Mouse (Mus musculus): ENCODE data around the gene Cox6a1. TPM values are rescaled to one million over a fixed set of nuclear protein-coding genes. Genes with fewer than 3 reads are reported as not detected.
"Not testable (repeated sequence)": the region's sequence is repeated elsewhere in the genome, so short reads cannot be mapped to it uniquely, and the experiment has no call there.

Cox6a1 gene
- polyA plus RNA-seq, 1 experiment from 2014 or later = 1,178 TPM

GRCm38 (mm10) chr5:115317645-115318328, 31.0 kb downstream of the Cox6a1 start:
- Histone ChIP-seq H3K4me2 (ENCODE audit: low read length) (peak overlapping the region; percentile 3), H3K9ac (ENCODE audit: low read length) (0 out of 2 replicates have a peak overlapping the region, but pooled peaks have one; percentile 2), H3K9me3 (ENCODE audit: control insufficient read depth, low read length) (no peaks in the 10 kb centered on the region), H3K27ac (ENCODE audit: low read depth) (peak overlapping the region; percentile 92), H3K4me3 (ENCODE audit: low read depth, low read length) (no peak overlapping the region), H3K27me3 (replicated peaks; ENCODE audit: control insufficient read depth, insufficient read depth, low read length) (no peaks in the 10 kb centered on the region), H3K4me1 (replicated peaks; ENCODE audit: control insufficient read depth, insufficient read depth, low read length) (peaks cover 33% of the 10 kb centered on the region), H3K36me3 (ENCODE audit: control insufficient read depth, insufficient read depth, low read length) (no peaks in the 10 kb centered on the region)
- DNase-seq (ENCODE audit: low spot score) (peak; percentile 69), ATAC-seq (replicated peaks; ENCODE audit: low FRiP score, low TSS enrichment, low read depth) (peak; percentile 59)
- 6% methylated on average over 10 of the region's 10 CpGs for WGBS

DNA sequence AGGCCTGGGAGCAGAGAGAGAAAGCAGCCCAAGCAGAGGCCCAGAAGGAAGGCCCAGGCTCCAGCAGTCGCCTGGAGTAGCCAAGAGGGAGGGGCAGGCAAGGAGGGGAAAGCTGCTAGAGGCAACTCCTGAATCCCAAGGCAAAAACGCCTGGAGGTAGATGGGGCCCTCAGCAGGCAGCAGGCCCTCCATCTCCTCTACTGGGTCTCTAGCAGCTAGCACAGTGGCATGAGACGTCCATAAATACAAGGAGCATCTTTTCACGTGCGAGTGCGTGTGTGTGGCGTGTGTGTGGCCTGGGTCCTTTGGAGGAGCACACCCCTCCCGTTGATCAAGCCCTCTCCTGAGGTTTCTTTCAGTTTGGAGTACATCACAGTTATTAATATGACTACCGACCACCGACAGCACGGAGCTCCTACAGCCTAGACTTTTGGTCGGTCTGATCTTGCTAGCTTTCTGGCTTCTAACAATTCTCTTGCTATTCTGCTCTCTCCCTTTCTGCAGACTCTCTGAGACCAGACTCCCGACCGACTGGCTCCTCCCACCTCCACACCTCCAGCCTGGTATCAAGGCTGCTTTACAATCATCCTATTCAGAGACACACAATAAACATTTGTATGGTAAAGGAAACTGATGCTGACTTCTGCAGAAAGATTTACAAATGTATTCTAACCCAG, 31.7 kb downstream of the Cox6a1 start:
- Histone ChIP-seq H3K27ac (ENCODE audit: low read depth) (peak overlapping the region; percentile 92), H3K9ac (ENCODE audit: low read length) (peak overlapping the region; percentile 27; the same call in 1 of the 2 replicates), H3K9me3 (ENCODE audit: control insufficient read depth, low read length) (no peaks in the 10 kb centered on the region), H3K4me3 (ENCODE audit: low read depth, low read length) (no peak overlapping the region), H3K4me2 (ENCODE audit: low read length) (peak overlapping the region; percentile 3), H3K36me3 (ENCODE audit: control insufficient read depth, insufficient read depth, low read length) (no peaks in the 10 kb centered on the region), H3K27me3 (replicated peaks; ENCODE audit: control insufficient read depth, insufficient read depth, low read length) (no peaks in the 10 kb centered on the region), H3K4me1 (replicated peaks; ENCODE audit: control insufficient read depth, insufficient read depth, low read length) (peaks cover 35% of the 10 kb centered on the region)
- DNase-seq (ENCODE audit: low spot score) (peak; percentile 69), ATAC-seq (replicated peaks; ENCODE audit: low FRiP score, low TSS enrichment, low read depth) (no peak)
- 9% methylated on average over 14 of the region's 14 CpGs for WGBS

GRCm38 (mm10) chr5:115313668-115313943, 35.2 kb downstream of the Cox6a1 start:
- DNase-seq (ENCODE audit: low spot score) = no peak
- 44% methylated on average over 5 of the region's 5 CpGs for WGBS

DNA sequence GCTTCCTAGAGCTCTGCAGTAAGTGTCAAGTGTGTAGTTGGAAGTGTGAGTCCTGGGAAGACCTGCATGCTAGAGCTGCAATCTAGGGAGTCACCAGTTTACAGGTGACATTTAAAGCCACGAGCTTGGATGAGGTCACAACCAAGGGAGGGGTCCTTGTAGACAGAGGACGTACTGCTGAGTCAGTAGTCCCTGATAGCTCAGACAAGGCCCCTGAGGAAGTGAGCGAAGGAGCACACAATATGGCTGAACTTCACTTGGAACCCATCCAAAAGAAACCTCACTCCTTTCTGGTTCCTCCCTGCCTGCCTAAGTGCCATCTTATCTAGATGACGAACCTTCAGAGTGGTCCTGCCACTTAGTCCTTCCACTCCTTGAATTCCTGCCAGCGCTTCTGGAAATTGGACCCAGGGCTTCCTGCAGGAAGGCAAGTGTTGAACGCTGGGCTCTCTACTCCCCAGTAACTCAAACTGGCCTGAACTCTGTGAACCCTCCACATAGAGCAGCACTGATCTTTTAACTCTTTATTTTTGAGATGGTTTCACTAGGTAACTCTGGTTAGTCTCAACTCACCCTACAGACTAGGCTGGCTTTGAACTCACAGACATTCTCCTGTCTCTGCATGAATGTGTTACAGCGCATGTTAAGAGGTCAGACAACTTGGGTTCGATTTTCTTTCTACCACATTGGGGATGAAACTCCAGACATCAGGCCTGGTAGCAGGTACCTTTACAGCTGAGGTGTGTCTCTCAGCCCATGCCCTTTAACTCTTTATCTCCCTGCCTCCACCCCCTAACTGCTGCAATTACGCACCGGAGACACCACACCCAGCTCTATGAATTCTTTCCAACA, 35.7 kb downstream of the Cox6a1 start:
- ATAC-seq (replicated peaks; ENCODE audit: low FRiP score, low TSS enrichment, low read depth) = no peak
- Histone ChIP-seq H3K36me3 (ENCODE audit: control insufficient read depth, insufficient read depth, low read length) (no peaks in the 10 kb centered on the region), H3K9ac (ENCODE audit: low read length) (no peak overlapping the region), H3K4me1 (replicated peaks; ENCODE audit: control insufficient read depth, insufficient read depth, low read length) (peaks cover 22% of the 10 kb centered on the region), H3K9me3 (ENCODE audit: control insufficient read depth, low read length) (no peaks in the 10 kb centered on the region), H3K4me3 (ENCODE audit: low read depth, low read length) (no peak overlapping the region), H3K27ac (ENCODE audit: low read depth) (no peak overlapping the region), H3K27me3 (replicated peaks; ENCODE audit: control insufficient read depth, insufficient read depth, low read length) (no peaks in the 10 kb centered on the region), H3K4me2 (ENCODE audit: low read length) (no peak overlapping the region)
- WGBS = 51% methylated on average over 10 of the region's 10 CpGs
- DNase-seq (ENCODE audit: low spot score) = no peak

More at GRCm38 (mm10) chr5:115313668-115313943, 35.2 kb downstream of the Cox6a1 start:
- no peak overlapping the region for H3K9ac ChIP-seq (ENCODE audit: low read length)
- H3K27me3 ChIP-seq (replicated peaks; ENCODE audit: control insufficient read depth, insufficient read depth, low read length) = no peaks in the 10 kb centered on the region
- H3K36me3 ChIP-seq (ENCODE audit: control insufficient read depth, insufficient read depth, low read length) = no peaks in the 10 kb centered on the region
- H3K9me3 ChIP-seq (ENCODE audit: control insufficient read depth, low read length) = no peaks in the 10 kb centered on the region
- peaks cover 27% of the 10 kb centered on the region for H3K4me1 ChIP-seq (replicated peaks; ENCODE audit: control insufficient read depth, insufficient read depth, low read length)
- H3K4me3 ChIP-seq (ENCODE audit: low read depth, low read length) = no peak overlapping the region
- no peak for ATAC-seq (replicated peaks; ENCODE audit: low FRiP score, low TSS enrichment, low read depth)
- no peak overlapping the region for H3K27ac ChIP-seq (ENCODE audit: low read depth)
- H3K4me2 ChIP-seq (ENCODE audit: low read length) = no peak overlapping the region

- Histone ChIP-seq H3K4me2 (ENCODE audit: low read length) (no peak overlapping the region), H3K27ac (ENCODE audit: low read depth) (no peak overlapping the region), H3K27me3 (replicated peaks; ENCODE audit: control insufficient read depth, insufficient read depth, low read length) (no peaks in the 10 kb centered on the region), H3K36me3 (ENCODE audit: control insufficient read depth, insufficient read depth, low read length) (no peaks in the 10 kb centered on the region), H3K9me3 (ENCODE audit: control insufficient read depth, low read length) (no peaks in the 10 kb centered on the region), H3K4me1 (replicated peaks; ENCODE audit: control insufficient read depth, insufficient read depth, low read length) (peaks cover 15% of the 10 kb centered on the region), H3K4me3 (ENCODE audit: low read depth, low read length) (no peak overlapping the region), H3K9ac (ENCODE audit: low read length) (no peak overlapping the region)
- ATAC-seq (replicated peaks; ENCODE audit: low FRiP score, low TSS enrichment, low read depth) = no peak
- WGBS = 74% methylated on average over 4 of the region's 4 CpGs
- no peak for DNase-seq (ENCODE audit: low spot score)
Measured at GRCm38 (mm10) chr5:115312354-115312753, 36.4 kb downstream of the Cox6a1 start.

DNA sequence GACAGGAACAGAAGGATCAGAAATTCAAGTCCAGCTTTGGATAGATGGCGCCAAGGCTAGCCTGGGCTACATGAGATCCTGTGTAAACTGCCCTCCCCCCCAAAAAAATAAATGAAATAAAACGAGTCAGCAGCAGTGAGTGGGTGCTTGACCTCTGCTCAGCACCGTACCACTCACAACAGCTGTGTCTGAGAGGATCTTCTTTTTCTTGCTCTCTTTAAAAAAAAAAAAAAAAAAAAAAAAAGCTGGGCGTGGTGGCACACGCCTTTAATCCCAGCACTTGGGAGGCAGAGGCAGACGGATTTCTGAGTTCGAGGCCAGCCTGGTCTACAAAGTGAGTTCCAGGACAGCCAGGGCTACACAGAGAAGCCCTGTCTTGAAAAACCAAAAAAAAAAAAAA, 46.6 kb downstream of the Cox6a1 start:
- H3K27ac ChIP-seq (ENCODE audit: low read depth); H3K9ac ChIP-seq (ENCODE audit: low read length); H3K9me3 ChIP-seq (ENCODE audit: control insufficient read depth, low read length); DNase-seq (ENCODE audit: low spot score); H3K27me3 ChIP-seq (replicated peaks; ENCODE audit: control insufficient read depth, insufficient read depth, low read length); H3K4me3 ChIP-seq (ENCODE audit: low read depth, low read length); H3K4me2 ChIP-seq (ENCODE audit: low read length); ATAC-seq (replicated peaks; ENCODE audit: low FRiP score, low TSS enrichment, low read depth): not testable (repeated sequence)
- H3K4me1 ChIP-seq (replicated peaks; ENCODE audit: control insufficient read depth, insufficient read depth, low read length) = peaks cover 22% of the 10 kb centered on the region
- peaks cover 22% of the 10 kb centered on the region for H3K36me3 ChIP-seq (ENCODE audit: control insufficient read depth, insufficient read depth, low read length)
- WGBS = 73% methylated on average over 4 of the region's 7 CpGs

DNA sequence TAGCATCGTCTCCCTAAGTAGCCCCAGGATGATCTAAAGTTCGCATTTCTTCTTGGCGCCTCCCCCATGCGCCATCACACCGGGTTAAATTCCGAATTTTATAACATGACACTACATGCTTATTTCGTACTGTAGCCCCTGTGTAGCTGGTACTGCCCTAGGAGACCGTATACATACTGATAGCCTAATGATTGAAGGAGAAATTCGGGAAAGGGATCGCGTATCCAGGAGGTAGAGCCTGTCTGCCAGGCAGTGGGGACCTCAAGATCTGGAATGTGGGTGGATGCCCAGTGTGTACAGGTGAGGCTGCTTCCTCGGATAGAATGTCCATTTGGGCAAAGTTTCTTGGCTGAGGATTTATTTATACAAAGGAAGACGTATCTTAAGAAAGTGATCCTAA, 47.2 kb downstream of the Cox6a1 start:
- DNase-seq (ENCODE audit: low spot score) (no peak), ATAC-seq (replicated peaks; ENCODE audit: low FRiP score, low TSS enrichment, low read depth) (no peak)
- peak overlapping the region; percentile 92 for H3K4me3 ChIP-seq (ENCODE audit: low read depth, low read length)
- H3K27ac ChIP-seq (ENCODE audit: low read depth) = peak overlapping the region; percentile 49; the same call in 1 of the 2 replicates
- no peaks in the 10 kb centered on the region for H3K27me3 ChIP-seq (replicated peaks; ENCODE audit: control insufficient read depth, insufficient read depth, low read length)
- no peaks in the 10 kb centered on the region for H3K9me3 ChIP-seq (ENCODE audit: control insufficient read depth, low read length)
- peaks cover 27% of the 10 kb centered on the region for H3K36me3 ChIP-seq (ENCODE audit: control insufficient read depth, insufficient read depth, low read length)
- peaks cover 22% of the 10 kb centered on the region for H3K4me1 ChIP-seq (replicated peaks; ENCODE audit: control insufficient read depth, insufficient read depth, low read length)
- H3K4me2 ChIP-seq (ENCODE audit: low read length) = peak overlapping the region; percentile 66
- H3K9ac ChIP-seq (ENCODE audit: low read length) = peak overlapping the region; percentile 42
- 19% methylated on average over 13 of the region's 13 CpGs for WGBS

DNA sequence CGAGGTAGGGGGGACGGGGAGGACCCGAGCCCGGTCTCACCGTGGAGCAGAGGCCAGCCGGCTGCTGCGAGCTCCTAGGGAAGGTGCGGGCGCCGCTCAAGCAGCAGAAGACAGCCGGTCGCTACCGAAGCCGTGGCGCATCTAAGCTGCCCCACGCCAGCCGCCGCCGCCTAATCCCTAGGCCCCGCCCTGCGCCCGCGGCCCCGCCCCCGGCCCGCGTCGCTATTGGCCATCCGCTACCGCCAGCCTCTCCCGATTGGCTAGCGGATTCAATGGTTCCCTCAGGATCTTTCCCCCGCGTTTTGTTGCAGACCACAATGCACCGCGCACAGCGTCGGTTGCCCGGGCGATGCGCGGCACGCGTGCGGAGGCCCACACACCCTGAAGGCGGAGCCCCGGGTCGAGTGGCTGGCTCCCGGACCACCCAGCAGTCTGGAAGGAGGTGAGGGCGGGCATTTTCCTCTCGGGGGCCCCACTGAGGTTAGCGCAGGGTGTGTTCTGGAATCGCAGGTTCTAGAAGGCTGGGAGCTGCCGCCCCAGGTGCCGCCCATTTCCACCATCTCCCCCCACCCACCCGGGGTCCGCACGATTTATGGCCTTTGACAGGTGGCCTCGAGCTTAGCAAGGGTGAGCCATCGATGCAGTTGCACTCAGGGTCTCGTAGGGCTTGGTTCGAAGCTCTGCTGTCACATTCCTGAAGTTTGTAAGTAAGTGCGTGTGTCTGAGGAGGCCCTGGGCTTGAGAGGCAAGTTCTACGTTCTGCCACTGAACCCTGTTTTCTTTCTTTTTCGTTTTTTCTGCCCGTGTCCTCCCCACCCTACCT, 47.8 kb downstream of the Cox6a1 start, which contains the start of gene Dynll1:
Gene Dynll1 (minus strand): TSS at position 208 of the 823 bp plus-strand sequence.
- DNase-seq (ENCODE audit: low spot score) (peak; percentile 100), ATAC-seq (replicated peaks; ENCODE audit: low FRiP score, low TSS enrichment, low read depth) (peak; percentile 98)
- no peaks in the 10 kb centered on the region for H3K9me3 ChIP-seq (ENCODE audit: control insufficient read depth, low read length)
- WGBS = under 1% methylated on average over 66 of the region's 66 CpGs
- H3K4me1 ChIP-seq (replicated peaks; ENCODE audit: control insufficient read depth, insufficient read depth, low read length) = peaks cover 22% of the 10 kb centered on the region
- peak within 1 kb of the TSS; percentile 92 for H3K4me3 ChIP-seq (ENCODE audit: low read depth, low read length)
- peaks cover 34% of the 10 kb centered on the region for H3K36me3 ChIP-seq (ENCODE audit: control insufficient read depth, insufficient read depth, low read length)
- peak within 1 kb of the TSS; percentile 81 for H3K9ac ChIP-seq (ENCODE audit: low read length)
- H3K27me3 ChIP-seq (replicated peaks; ENCODE audit: control insufficient read depth, insufficient read depth, low read length) = no peaks in the 10 kb centered on the region
- H3K27ac ChIP-seq (ENCODE audit: low read depth) = peak within 1 kb of the TSS; percentile 88
- peak within 1 kb of the TSS; percentile 69 for H3K4me2 ChIP-seq (ENCODE audit: low read length)
